Mouse (Mus musculus): ENCODE measurements around the gene Tomm70a. TPM values are rescaled to one million over a fixed set of nuclear protein-coding genes. Genes with fewer than 3 reads are reported as not detected.
A peak's percentile ranks its signal among the peaks of the same experiment; 100 is the strongest.

The Tomm70a gene
- polyA plus RNA-seq, 1 experiment from 2014 or later: 62.3 TPM

DNA sequence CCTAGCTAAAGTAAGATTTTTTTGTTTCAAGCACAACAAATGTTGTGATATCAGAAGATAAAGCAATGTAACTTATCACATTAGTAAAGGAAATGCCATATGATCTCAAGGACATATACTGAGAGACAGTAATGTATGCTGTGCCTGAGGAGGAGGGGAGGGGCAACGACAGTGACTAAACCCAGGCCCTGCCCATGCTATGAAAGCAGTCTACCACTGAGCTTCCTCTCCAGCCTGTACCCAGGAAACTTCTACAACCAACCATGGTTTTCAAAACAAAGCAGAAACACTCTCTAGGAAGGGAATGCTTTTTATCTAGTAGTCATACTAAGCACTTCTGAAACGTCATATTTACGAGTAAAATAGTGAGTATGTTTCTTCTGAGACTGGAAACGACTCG lies 41.3 kb downstream of the Tomm70a start:
- Histone ChIP-seq H3K4me3 (ENCODE audit: low read depth, low read length) (no peak overlapping the region), H3K27me3 (ENCODE audit: control insufficient read depth, insufficient read depth, low read length) (no peaks in the 10 kb centered on the region), H3K4me2 (ENCODE audit: low read depth, severe bottlenecking) (no peak overlapping the region), H3K36me3 (ENCODE audit: control insufficient read depth, insufficient read depth, low read length) (peaks cover 3% of the 10 kb centered on the region; the same call in 1 of the 2 replicates), H3K27ac (replicated peaks; ENCODE audit: low read depth, low read length) (no peak overlapping the region), H3K9ac (ENCODE audit: low read length) (no peak overlapping the region), H3K9me3 (ENCODE audit: control insufficient read depth, low read length) (no peaks in the 10 kb centered on the region), H3K4me1 (ENCODE audit: control insufficient read depth, insufficient read depth, low read length) (no peaks in the 10 kb centered on the region)
- DNase-seq (ENCODE audit: low spot score): no peak
- WGBS: 87% methylated on average over 5 of the region's 5 CpGs
- no peak for ATAC-seq (ENCODE audit: insufficient number of reproducible peaks, low FRiP score, low TSS enrichment, low read depth)

DNA sequence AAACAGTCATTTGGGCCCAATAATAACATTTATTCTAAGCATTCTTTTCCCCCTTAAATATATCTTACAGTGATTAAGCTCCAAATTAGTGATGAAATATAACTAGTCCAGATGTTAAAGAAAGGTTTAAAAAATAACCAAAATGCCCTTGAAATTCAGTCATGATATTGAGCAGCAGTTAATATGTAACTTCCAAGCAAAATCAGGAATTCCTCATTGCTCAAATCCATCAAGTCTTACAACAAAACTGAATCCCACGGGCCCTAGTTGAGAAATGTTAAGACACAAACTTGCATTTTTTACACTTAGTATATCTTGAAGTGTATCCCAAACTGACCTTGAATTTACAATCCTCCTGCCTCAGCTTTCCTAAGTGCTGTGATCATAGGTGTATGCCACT lies 42.2 kb downstream of the Tomm70a start:
- DNase-seq (ENCODE audit: low spot score): no peak
- no peak overlapping the region for H3K27ac ChIP-seq (replicated peaks; ENCODE audit: low read depth, low read length)
- ATAC-seq (ENCODE audit: insufficient number of reproducible peaks, low FRiP score, low TSS enrichment, low read depth): no peak
- H3K9ac ChIP-seq (ENCODE audit: low read length): no peak overlapping the region
- H3K9me3 ChIP-seq (ENCODE audit: control insufficient read depth, low read length): no peaks in the 10 kb centered on the region
- no peak overlapping the region for H3K4me3 ChIP-seq (ENCODE audit: low read depth, low read length)
- no peak overlapping the region for H3K4me2 ChIP-seq (ENCODE audit: low read depth, severe bottlenecking)
- H3K36me3 ChIP-seq (ENCODE audit: control insufficient read depth, insufficient read depth, low read length): peaks cover 2% of the 10 kb centered on the region; the same call in 1 of the 2 replicates
- no peaks in the 10 kb centered on the region for H3K27me3 ChIP-seq (ENCODE audit: control insufficient read depth, insufficient read depth, low read length)
- no peaks in the 10 kb centered on the region for H3K4me1 ChIP-seq (ENCODE audit: control insufficient read depth, insufficient read depth, low read length)
- 92% methylated on average over 1 of the region's 1 CpGs for WGBS

DNA sequence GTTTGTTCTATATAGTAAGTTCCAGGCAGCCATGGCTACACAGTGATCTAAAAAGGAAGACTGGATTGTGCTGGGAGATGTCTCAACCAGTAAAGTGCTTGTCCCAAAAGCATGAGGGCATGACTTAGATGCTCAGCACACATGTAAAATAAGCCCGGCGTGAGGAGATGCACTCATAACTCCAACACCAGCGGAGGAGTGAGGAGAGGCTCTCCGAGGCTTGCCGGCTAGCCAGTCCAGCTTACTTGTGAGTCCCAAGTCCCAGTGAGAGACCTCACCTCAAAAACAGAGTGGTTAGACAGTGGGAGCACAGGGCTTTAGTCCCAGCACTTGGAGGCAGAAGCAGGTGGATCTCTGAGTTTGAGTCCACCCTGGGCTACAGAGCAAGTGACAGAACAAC lies 43.7 kb downstream of the Tomm70a start:
- Histone ChIP-seq H3K27me3 (ENCODE audit: control insufficient read depth, insufficient read depth, low read length) (no peaks in the 10 kb centered on the region), H3K36me3 (ENCODE audit: control insufficient read depth, insufficient read depth, low read length) (no peaks in the 10 kb centered on the region), H3K27ac (replicated peaks; ENCODE audit: low read depth, low read length) (no peak overlapping the region), H3K9me3 (ENCODE audit: control insufficient read depth, low read length) (no peaks in the 10 kb centered on the region), H3K4me1 (ENCODE audit: control insufficient read depth, insufficient read depth, low read length) (no peaks in the 10 kb centered on the region), H3K9ac (ENCODE audit: low read length) (no peak overlapping the region), H3K4me2 (ENCODE audit: low read depth, severe bottlenecking) (no peak overlapping the region), H3K4me3 (ENCODE audit: low read depth, low read length) (no peak overlapping the region)
- DNase-seq (ENCODE audit: low spot score) (no peak), ATAC-seq (ENCODE audit: insufficient number of reproducible peaks, low FRiP score, low TSS enrichment, low read depth) (no peak)
- 95% methylated on average over 5 of the region's 5 CpGs for WGBS

DNA sequence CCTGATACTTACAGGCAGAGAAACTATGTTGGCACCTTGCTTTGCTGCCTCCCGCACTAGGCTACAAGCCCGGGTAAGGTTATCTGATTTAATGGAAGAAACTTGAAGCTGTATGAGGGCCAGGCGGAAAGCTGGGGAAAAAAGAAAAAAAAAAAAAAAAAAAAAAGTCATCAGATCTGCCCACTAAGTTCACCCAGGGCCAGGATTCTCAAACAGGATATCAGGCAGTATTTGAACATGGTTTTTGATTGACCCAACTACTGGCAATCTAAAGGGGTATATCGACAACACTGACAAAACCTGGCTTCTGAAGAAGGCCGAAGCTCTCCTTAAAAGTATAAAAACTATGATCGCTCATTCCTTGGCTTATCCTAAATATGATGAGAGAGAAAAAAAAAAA lies 44.6 kb downstream of the Tomm70a start:
- H3K27ac ChIP-seq (replicated peaks; ENCODE audit: low read depth, low read length): no peak overlapping the region
- no peak overlapping the region for H3K9ac ChIP-seq (ENCODE audit: low read length)
- no peaks in the 10 kb centered on the region for H3K9me3 ChIP-seq (ENCODE audit: control insufficient read depth, low read length)
- peak overlapping the region; percentile 84 for H3K4me3 ChIP-seq (ENCODE audit: low read depth, low read length)
- no peaks in the 10 kb centered on the region for H3K4me1 ChIP-seq (ENCODE audit: control insufficient read depth, insufficient read depth, low read length)
- H3K4me2 ChIP-seq (ENCODE audit: low read depth, severe bottlenecking): peak overlapping the region; percentile 71; the same call in 1 of the 2 replicates
- DNase-seq (ENCODE audit: low spot score) (no peak), ATAC-seq (ENCODE audit: insufficient number of reproducible peaks, low FRiP score, low TSS enrichment, low read depth) (no peak)
- H3K36me3 ChIP-seq (ENCODE audit: control insufficient read depth, insufficient read depth, low read length): no peaks in the 10 kb centered on the region
- no peaks in the 10 kb centered on the region for H3K27me3 ChIP-seq (ENCODE audit: control insufficient read depth, insufficient read depth, low read length)
- 89% methylated on average over 6 of the region's 6 CpGs for WGBS

DNA sequence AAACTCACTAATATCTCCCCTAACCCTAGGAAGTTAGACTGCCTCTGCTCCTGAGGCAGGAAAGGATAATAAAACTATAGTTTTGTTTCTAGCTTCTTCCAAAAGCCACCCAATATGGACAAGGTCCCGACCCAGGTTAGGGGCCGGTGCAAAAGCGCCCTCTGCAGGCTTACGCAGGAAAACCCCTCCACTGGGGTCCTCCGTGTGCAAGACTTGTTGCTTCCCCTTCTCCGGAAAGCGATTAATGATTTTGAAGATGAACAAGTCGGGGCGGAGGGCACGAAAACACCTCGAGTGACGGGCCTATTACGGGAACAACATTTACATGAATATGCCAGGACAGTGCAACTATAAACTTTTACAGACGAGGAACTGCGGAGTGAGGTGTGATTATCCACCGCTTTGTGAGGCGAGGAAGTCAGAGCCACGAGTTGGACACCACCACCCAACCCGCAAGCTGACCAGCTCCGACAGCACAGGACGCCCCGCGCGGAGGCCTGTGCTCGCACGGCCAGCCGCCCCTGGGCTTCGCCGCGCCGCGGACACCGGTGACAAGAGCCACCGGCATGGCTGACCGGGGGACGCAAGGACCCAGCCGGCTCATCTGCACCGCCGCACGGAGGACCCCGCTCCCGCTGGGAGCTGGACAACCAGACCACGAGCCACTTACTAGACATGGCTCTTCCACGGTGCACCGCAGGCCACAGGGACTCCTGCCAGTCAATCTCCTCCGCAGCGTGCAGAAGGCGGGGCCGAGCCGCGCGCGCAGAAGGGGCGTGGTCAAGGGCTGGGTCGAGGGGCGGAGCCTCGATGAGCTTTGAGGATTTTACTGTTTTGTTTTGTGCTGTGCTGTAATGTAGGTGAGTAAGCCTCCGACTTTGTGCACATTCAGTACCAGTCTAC lies 45.4 kb downstream of the Tomm70a start, which contains the start of gene Nit2:
TSS of gene Nit2 (minus strand) at position 731 of the 903 bp plus-strand sequence.
- peak; percentile 99 for ATAC-seq (ENCODE audit: insufficient number of reproducible peaks, low FRiP score, low TSS enrichment, low read depth)
- H3K9ac ChIP-seq (ENCODE audit: low read length): peak within 1 kb of the TSS; percentile 80
- no peaks in the 10 kb centered on the region for H3K4me1 ChIP-seq (ENCODE audit: control insufficient read depth, insufficient read depth, low read length)
- peak within 1 kb of the TSS; percentile 71 for H3K4me2 ChIP-seq (ENCODE audit: low read depth, severe bottlenecking)
- no peaks in the 10 kb centered on the region for H3K9me3 ChIP-seq (ENCODE audit: control insufficient read depth, low read length)
- H3K27me3 ChIP-seq (ENCODE audit: control insufficient read depth, insufficient read depth, low read length): no peaks in the 10 kb centered on the region
- H3K27ac ChIP-seq (replicated peaks; ENCODE audit: low read depth, low read length): peak within 1 kb of the TSS; percentile 85
- H3K36me3 ChIP-seq (ENCODE audit: control insufficient read depth, insufficient read depth, low read length): no peaks in the 10 kb centered on the region
- DNase-seq (ENCODE audit: low spot score): peak; percentile 97
- WGBS: under 1% methylated on average over 58 of the region's 58 CpGs
- peak within 1 kb of the TSS; percentile 84 for H3K4me3 ChIP-seq (ENCODE audit: low read depth, low read length)

DNA sequence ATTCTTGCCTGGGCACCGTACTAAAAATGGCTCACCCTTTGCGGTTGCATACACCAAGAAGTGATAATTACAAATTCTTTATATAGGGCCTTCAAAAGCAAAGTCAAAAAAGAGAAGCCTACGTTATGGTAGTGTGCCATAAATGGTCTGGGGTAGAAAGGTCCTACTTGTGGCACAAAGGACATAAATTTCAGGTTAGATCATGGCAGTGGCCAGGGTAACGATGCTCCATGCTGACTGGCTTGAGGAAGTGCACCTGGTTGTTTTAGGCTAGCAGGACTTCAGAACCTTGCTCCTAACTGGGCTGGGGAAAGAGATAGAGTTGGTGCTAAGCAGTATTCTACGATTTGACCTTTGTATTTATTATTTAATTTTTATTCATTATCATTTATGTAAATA lies 46.0 kb downstream of the Tomm70a start:
- no peaks in the 10 kb centered on the region for H3K4me1 ChIP-seq (ENCODE audit: control insufficient read depth, insufficient read depth, low read length)
- H3K36me3 ChIP-seq (ENCODE audit: control insufficient read depth, insufficient read depth, low read length): no peaks in the 10 kb centered on the region; the same call in 1 of the 2 replicates
- H3K27ac ChIP-seq (replicated peaks; ENCODE audit: low read depth, low read length): no peak overlapping the region
- 29% methylated on average over 5 of the region's 5 CpGs for WGBS
- H3K9ac ChIP-seq (ENCODE audit: low read length): peak overlapping the region; percentile 80; the same call in 1 of the 2 replicates
- peak; percentile 45; the same call in 1 of the 2 replicates for ATAC-seq (ENCODE audit: insufficient number of reproducible peaks, low FRiP score, low TSS enrichment, low read depth)
- H3K4me3 ChIP-seq (ENCODE audit: low read depth, low read length): peak overlapping the region; percentile 84
- DNase-seq (ENCODE audit: low spot score): no peak
- H3K27me3 ChIP-seq (ENCODE audit: control insufficient read depth, insufficient read depth, low read length): no peaks in the 10 kb centered on the region
- H3K9me3 ChIP-seq (ENCODE audit: control insufficient read depth, low read length): no peaks in the 10 kb centered on the region
- peak overlapping the region; percentile 71 for H3K4me2 ChIP-seq (ENCODE audit: low read depth, severe bottlenecking)

DNA sequence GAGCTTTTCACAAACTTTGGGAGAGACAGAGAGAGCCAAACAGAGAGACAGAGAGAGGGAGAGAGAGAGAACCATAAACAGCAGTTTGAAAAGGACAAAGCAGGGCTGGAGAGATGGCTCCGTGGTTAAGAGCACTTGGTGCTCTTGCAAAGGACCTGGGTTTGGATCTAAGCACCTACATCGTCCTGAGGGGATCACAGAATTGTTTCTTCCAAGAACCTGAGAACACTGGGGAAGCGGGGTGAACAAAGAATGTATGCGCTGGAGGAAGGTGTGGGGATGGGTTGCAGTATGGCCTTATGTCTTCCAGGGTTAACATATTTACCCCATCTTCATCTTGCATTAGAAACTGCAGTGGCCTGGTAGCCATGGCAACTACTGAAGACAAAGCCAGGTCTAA lies 46.7 kb downstream of the Tomm70a start:
- Histone ChIP-seq H3K27me3 (ENCODE audit: control insufficient read depth, insufficient read depth, low read length) (no peaks in the 10 kb centered on the region), H3K36me3 (ENCODE audit: control insufficient read depth, insufficient read depth, low read length) (no peaks in the 10 kb centered on the region; the same call in 1 of the 2 replicates), H3K27ac (replicated peaks; ENCODE audit: low read depth, low read length) (no peak overlapping the region), H3K4me2 (ENCODE audit: low read depth, severe bottlenecking) (no peak overlapping the region), H3K9me3 (ENCODE audit: control insufficient read depth, low read length) (no peaks in the 10 kb centered on the region), H3K4me3 (ENCODE audit: low read depth, low read length) (no peak overlapping the region), H3K9ac (ENCODE audit: low read length) (no peak overlapping the region), H3K4me1 (ENCODE audit: control insufficient read depth, insufficient read depth, low read length) (no peaks in the 10 kb centered on the region)
- DNase-seq (ENCODE audit: low spot score) (no peak), ATAC-seq (ENCODE audit: insufficient number of reproducible peaks, low FRiP score, low TSS enrichment, low read depth) (no peak)
- 81% methylated on average over 4 of the region's 4 CpGs for WGBS

DNA sequence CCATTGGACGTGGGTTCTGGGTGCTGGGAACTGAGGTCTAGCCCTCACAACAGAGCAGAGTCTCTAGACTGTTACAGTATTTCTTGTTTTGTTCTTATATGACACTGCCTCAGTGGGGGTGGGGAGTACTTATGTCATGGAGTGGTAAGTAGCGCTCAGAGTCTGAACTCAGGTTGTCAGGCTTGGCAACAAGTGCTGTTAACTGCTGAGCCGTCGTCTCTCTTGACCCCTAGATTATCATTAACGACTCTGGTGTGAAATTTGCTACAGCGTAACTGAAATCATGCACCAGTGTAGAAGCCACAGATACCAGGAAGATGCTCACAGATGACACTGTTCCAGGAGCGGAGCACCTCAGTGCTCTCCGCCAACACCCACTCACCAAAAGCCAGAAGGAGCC lies 49.7 kb downstream of the Tomm70a start:
- Histone ChIP-seq H3K27me3 (ENCODE audit: control insufficient read depth, insufficient read depth, low read length) (no peaks in the 10 kb centered on the region), H3K4me1 (ENCODE audit: control insufficient read depth, insufficient read depth, low read length) (no peaks in the 10 kb centered on the region), H3K9ac (ENCODE audit: low read length) (no peak overlapping the region), H3K36me3 (ENCODE audit: control insufficient read depth, insufficient read depth, low read length) (no peaks in the 10 kb centered on the region; the same call in 1 of the 2 replicates), H3K4me2 (ENCODE audit: low read depth, severe bottlenecking) (no peak overlapping the region), H3K4me3 (ENCODE audit: low read depth, low read length) (no peak overlapping the region), H3K9me3 (ENCODE audit: control insufficient read depth, low read length) (no peaks in the 10 kb centered on the region), H3K27ac (replicated peaks; ENCODE audit: low read depth, low read length) (no peak overlapping the region)
- WGBS: 93% methylated on average over 8 of the region's 8 CpGs
- DNase-seq (ENCODE audit: low spot score) (no peak), ATAC-seq (ENCODE audit: insufficient number of reproducible peaks, low FRiP score, low TSS enrichment, low read depth) (no peak)

All from limb, embryonic 11.5 days (tissue).